Mouse (Mus musculus): ENCODE data around the gene Evi5l.

Gene Evi5l

DNA sequence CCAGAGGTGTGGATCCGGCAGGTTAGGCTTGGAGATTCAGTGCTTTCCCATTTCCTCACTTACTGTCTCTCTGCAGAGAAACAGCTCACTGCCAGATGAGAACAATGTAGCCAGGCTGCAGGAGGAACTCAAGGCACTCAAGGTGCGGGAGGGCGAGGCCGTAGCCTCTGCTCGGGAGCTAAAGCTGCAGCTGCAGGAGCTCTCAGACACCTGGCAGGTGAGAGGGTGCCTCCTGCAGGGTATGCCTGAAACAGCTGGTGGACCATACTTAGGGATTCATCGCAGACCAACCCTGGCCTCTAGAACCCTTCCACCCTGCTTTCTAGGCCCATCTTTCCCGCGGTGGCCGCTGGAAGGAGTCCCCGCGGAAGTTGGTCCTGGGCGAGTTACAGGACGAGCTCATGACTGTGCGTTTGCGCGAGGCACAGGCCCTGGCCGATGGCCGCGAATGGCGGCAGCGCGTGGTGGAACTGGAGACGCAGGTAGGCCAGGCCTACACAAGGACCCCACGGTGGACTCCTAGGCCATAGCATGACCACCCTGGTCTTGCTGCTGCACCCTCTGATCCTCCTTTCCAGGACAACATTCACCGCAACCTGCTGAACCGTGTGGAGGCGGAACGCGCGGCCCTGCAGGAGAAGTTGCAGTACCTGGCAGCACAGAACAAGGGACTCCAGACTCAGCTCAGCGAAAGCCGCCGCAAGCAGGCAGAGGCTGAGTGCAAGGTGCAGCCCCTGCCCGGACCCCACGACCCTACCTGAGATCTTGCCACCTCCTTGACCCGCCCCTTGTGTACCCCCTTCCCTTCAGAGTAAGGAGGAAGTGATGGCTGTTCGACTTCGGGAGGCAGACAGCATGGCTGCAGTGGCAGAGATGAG is 39.1 kb downstream of the Evi5l start:
- no peak for DNase-seq (ENCODE audit: low spot score)

GRCm38 (mm10) chr8:4206182-4207015 is 40.0 kb downstream of the Evi5l start:
- DNase-seq (ENCODE audit: low spot score), result no peak

- no peak for DNase-seq (ENCODE audit: low spot score)
These were observed 40.6 kb downstream of the Evi5l start for GRCm38 (mm10) chr8:4207016-4207350.

DNA sequence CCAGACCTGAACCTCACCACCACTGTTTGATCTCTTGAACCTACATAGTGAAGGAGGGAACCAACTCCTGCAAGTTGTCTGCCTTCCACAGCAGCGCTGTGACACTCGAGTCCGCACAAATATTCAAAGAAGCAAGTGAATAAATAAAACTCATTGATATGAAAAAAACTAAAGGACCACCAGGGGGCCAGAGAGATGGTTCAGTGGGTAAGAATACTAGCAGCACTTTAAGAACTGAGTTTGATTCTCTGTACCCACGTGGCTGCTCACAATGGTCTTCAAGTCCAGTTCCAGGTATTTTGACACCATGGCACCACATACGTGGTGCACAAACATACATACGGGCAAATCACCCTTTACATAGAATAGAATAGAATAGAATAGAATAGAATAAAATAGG is 44.7 kb downstream of the Evi5l start:
- DNase-seq (ENCODE audit: low spot score), result no peak

- no peak for DNase-seq (ENCODE audit: low spot score)
These were observed 46.4 kb downstream of the Evi5l start for GRCm38 (mm10) chr8:4212809-4213209.

- DNase-seq (ENCODE audit: low spot score), result no peak
These were observed 47.0 kb downstream of the Evi5l start for GRCm38 (mm10) chr8:4213210-4214005.

- no peak for DNase-seq (ENCODE audit: low spot score)
These were observed 47.9 kb downstream of the Evi5l start for GRCm38 (mm10) chr8:4214006-4214980.

- DNase-seq (ENCODE audit: low spot score), result no peak
These were observed 49.9 kb downstream of the Evi5l start for GRCm38 (mm10) chr8:4216296-4216695.

DNA sequence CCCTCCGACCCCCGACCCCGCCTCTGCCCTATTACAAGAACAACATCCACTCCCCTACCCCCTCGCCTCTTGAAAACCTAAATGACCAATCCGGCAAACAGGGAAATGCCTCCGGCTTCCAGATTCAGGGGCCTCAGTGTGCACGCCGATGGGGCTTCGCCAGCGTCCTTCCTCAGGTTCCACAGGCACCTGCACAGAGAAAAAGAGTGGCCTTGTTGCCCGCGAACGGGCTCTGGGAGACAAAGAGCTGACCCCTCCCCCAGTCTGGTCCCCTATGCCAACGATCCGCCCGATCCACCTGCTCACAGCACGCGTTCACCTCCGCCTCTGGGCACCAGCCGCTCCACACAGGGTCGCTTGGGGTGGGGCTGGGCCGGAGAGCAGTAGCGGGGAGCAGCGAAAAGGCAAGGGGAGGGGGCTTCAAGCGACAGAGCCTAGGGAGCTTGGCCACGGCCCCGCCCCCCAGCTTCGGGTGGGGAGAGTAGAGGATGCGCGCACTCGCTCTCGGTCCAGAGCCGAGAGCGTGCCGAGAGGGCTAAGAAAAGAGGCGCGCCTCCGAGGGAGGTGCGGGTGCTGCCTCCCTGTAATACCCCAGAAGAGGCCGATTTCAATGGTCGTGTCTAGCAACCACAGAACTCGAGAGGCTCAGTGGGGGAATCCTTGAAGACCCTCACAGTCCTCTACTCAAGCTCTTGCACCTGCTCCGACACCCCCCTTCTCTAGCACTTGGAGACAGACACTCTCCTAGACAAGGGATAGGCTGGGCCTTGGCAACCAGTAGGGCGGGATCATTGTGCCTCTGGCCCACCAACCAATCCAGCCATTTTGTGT is 50.6 kb downstream of the Evi5l start, which contains the start of gene Prr36:
Gene Prr36, minus strand, starts transcription at position 669 of the 831 bp plus-strand sequence.
- DNase-seq (ENCODE audit: low spot score), result no peak

DNA sequence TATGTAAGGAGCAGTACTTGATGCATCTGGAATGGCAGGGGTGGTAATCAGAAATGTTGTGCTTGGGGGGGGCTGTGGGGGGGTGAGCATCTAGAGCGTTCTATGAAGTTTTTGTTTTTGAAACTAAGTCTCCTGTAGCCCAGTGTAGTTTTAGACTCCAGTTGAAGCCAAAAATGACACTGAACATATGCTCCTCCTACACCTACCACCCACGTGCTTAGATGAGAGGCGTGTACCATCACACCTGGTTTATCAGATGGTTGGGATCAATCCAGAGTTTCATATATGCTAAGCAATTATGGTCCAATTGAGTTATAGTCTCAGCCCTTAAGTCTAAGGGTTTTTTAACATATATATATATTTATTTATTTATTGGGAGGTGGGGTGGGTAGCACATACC is 53.2 kb downstream of the Evi5l start:
- DNase-seq (ENCODE audit: low spot score), result no peak

DNA sequence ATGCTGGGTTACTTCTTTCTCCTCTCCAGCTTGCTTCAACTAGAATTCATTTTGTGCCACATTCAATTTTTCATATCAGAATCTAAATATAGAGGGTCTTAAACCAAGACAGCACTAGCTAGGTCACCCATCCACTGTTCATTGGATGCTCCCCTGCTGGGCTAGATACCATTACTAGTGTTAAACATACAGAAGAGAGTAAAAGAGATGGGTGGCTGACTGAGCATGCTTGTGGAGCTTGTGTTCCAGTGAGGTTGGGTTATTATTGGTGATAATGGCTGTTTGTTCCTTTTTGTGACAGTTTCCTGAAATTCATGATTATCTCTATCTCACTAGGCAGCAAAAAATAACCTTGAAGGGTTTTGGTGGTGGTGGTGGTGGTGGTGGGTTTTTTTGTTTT is 55.7 kb downstream of the Evi5l start:
- no peak for DNase-seq (ENCODE audit: low spot score)

- no peak for DNase-seq (ENCODE audit: low spot score)
These were observed 60.0 kb downstream of the Evi5l start for GRCm38 (mm10) chr8:4226323-4226722.

DNA sequence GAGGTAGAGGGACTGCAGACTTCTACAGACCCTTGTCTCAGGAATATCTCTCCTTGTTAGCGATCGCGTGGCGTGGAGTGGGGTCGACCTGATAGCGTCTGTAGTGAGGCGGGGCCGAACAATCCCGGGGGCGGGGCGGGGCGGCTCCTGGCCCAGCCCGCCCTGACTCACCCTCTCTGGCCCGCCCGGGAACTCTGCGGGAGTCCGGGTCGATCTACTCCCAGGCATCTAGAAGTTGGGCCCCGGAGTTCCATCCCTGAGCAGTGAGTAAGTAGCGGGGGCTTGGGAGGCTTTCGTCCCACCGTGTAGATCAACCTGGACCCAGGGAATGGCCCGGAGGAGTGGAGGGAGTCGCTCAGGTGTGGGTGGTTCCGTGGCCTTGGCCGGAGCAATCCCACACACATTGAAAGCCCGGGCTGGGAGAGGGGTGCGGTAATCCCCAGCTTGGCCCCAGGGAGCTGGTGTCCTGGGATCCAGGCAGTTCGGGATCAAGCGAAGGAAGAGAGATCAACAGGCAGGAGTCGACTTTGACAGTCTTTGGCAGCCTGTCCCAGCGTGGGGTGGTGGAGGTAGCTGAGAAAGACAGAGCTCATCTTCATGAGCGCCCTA is 60.5 kb downstream of the Evi5l start, which contains the start of gene Lrrc8e:
Gene Lrrc8e, plus strand, starts transcription at position 89 of the 609 bp plus-strand sequence.
- no peak for DNase-seq (ENCODE audit: low spot score)

GRCm38 (mm10) chr8:4227919-4228318 is 61.6 kb downstream of the Evi5l start:
- no peak for DNase-seq (ENCODE audit: low spot score)

DNA sequence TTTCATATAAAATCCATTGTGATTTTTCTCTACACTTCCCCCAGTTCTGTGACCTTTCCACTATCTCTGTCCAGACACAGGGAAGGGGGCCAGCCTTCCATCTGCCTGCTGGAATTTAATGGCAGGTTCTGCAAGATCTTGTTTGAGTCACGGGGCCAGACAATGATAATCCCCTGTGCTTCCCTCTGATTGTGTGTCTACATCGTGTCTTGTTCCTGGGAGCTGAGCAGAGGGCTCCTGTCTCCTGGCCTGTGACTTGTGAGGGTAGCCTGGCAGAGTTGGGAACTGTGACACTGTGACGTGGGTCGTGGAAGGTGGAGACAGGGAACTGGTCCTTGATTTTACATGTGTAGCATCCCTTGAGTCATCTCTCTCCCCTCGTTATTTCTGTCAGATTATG is 63.4 kb downstream of the Evi5l start:
- no peak for DNase-seq (ENCODE audit: low spot score)

DNA sequence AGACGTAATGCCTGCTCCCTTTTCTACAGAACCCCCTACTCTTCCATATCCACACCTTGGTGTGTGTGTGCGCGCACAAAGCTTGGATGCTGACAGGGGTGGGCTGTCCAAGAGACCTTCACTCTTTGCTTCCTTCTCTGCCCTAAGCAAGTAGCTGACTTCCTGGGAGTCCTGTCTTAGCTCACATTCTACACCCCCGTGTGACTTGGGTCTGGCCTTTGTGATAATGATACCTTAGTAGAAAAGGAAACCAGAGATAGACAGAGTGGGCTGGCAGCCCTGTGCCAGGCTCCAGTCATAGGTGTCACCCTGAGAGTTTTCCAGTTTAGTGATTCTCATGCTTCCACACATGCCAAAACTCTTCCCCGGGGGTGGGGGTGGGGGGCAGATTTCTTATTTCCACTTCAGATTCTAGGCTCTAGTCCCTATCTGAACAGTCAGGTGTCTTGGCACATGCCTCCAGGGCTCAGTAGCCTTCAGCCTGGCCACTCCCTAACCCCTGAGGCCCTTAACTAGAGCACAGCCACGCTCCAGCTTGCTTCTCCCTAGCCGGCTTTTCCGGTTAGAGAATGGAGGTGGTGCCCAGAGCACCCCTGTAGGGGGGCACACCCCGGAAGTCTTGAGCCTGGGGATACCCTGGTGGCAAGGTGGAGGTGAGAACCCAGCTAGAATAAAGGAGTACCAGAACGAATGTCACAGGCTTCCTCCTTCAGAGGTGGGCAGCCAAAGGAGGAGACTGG is 64.4 kb downstream of the Evi5l start:
- DNase-seq (ENCODE audit: low spot score), result no peak

DNA sequence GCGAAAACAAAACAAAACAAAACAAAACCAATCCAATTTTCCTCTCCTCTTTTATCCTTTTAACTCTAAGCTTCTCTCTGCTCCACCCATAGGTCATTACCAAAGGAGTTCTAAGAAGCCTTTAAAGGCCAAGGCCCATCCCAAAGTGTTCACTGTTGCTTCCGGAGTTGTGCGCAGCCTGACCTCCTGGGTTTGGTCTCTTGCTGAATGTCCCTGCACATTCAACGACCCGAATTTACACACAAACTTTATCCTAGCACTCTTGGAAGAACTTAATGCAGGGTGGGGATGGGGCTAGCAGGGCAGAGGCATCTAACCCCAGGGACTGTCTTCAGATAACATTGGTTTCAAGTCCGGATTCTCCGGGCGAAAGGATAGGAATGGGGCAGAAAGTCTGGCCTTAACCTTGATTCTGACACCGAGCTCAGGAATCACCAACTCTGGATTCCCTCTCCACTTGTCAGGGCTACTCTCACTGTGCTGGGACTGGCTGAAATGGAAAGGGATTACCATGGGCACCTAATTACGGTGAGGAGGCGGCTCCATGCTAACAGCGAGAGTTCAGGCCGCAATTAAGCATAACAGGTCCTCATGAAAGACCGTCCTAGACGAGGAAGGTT is 71.6 kb downstream of the Evi5l start:
- DNase-seq (ENCODE audit: low spot score), result no peak

GRCm38 (mm10) chr8:4238434-4239192 is 72.2 kb downstream of the Evi5l start, which contains the start of the genes Map2k7 and Gm49320:
Gene Map2k7 (plus strand): TSS chr8:4238740.
Gene Gm49320 (plus strand): TSS chr8:4238865.
- peak; percentile 100 for DNase-seq (ENCODE audit: low spot score)
